Mouse (Mus musculus) CH12.LX (cell line): ENCODE data around the gene Samd4b.
"Not testable (repeated sequence)": the region's sequence is repeated elsewhere in the genome, so short reads cannot be mapped to it uniquely, and the experiment has no call there.

Experiments used
- CTCF ChIP-seq, 2 experiments: IDR thresholded peaks in 1 of 2; conservative IDR thresholded peaks in 1 of 2; 2 replicates each; pipeline ENCODE4 v1.5.1; 2011 to 2012; ENCODE audit warnings: low read depth in 2 of 2, low read length in 2 of 2, improper control_type of control experiment in 1 of 2, inconsistent platforms in 1 of 2, mild to moderate bottlenecking in 1 of 2, moderate library complexity in 1 of 2
- MEF2A ChIP-seq: IDR thresholded peaks from 2 replicates; pipeline ENCODE4 v1.6.1; 2014; ENCODE audit warnings: low read depth, mild to moderate bottlenecking, inconsistent platforms, low read length, improper control_type of control experiment, borderline replicate concordance

GRCm38 (mm10) chr7:28387384-28387783, 210.6 kb downstream of the Samd4b start:
- not testable (repeated sequence) for TF ChIP-seq CTCF (conservative IDR thresholded peaks at IDR 0.05 in 1 of 2, IDR thresholded peaks at IDR 0.05 in 1 of 2; ENCODE audit: low read depth in 2 of 2, low read length in 2 of 2); MEF2A
